Mouse (Mus musculus) heart, embryonic 12.5 days (tissue): Measurements from ENCODE around the gene Kcnip3. TPM values are rescaled to one million over a fixed set of nuclear protein-coding genes. Genes with fewer than 3 reads are reported as not detected.

Experiments
- ATAC-seq: fragments of 200-750 bp; cut with Nextera tagmentation; 2 replicates; pipeline ENCODE4 v1.8.0; 2017; ENCODE audit warnings: moderate TSS enrichment, moderate library complexity; ENCODE audit not compliant: insufficient number of reproducible peaks, low FRiP score
- H3K27ac ChIP-seq: fragments of 300-500 bp; sonication (generic); 2 replicates; pipeline ENCODE4 v1.5.1; 2016; ENCODE audit warnings: mild to moderate bottlenecking, moderate library complexity; ENCODE audit not compliant: poor library complexity, severe bottlenecking
- H3K27me3 ChIP-seq: fragments of 300-500 bp; sonication (generic); replicated peaks from 2 replicates; pipeline ENCODE4 v1.6.1; 2016; ENCODE audit warnings: mild to moderate bottlenecking, moderate library complexity
- H3K36me3 ChIP-seq: fragments of 300-500 bp; sonication (generic); 2 replicates; pipeline ENCODE4 v1.6.1; 2016; ENCODE audit warnings: mild to moderate bottlenecking, moderate library complexity
- H3K4me1 ChIP-seq: fragments of 300-500 bp; sonication (generic); replicated peaks from 2 replicates; pipeline ENCODE4 v1.6.1; 2016; ENCODE audit warnings: mild to moderate bottlenecking
- H3K4me2 ChIP-seq: fragments of 300-500 bp; sonication (generic); 2 replicates; pipeline ENCODE4 v1.6.1; 2016; ENCODE audit warnings: mild to moderate bottlenecking, moderate library complexity
- H3K4me3 ChIP-seq: fragments of 300-500 bp; sonication (generic); 2 replicates; pipeline ENCODE4 v1.5.1; 2016; ENCODE audit warnings: mild to moderate bottlenecking
- H3K9ac ChIP-seq: fragments of 300-500 bp; sonication (generic); 2 replicates; pipeline ENCODE4 v1.6.1; 2016; ENCODE audit warnings: mild to moderate bottlenecking, moderate library complexity
- H3K9me3 ChIP-seq: fragments of 300-500 bp; sonication (generic); replicated peaks from 2 replicates; pipeline ENCODE4 v1.6.1; 2016; ENCODE audit warnings: mild to moderate bottlenecking, moderate library complexity
- WGBS: fragments of 180-500 bp; shearing (Covaris S2); methylation state at CpG from one replicate; pipeline ENCODE4 v1.1.7; 2016; 5-methylcytosine and 5-hydroxymethylcytosine counted together
- polyA plus RNA-seq: library from polyadenylated mRNA; unstranded; fragments of >200 nt; fragmentation: Nextera tagmentation; extraction: Ambion mirVana; gene quantifications from 2 replicates; pipeline ENCODE4 v1.2.1, GENCODE M21; 2016

Kcnip3 gene
- polyA plus RNA-seq, 1 experiment from 2014 or later: 1.2 TPM

DNA sequence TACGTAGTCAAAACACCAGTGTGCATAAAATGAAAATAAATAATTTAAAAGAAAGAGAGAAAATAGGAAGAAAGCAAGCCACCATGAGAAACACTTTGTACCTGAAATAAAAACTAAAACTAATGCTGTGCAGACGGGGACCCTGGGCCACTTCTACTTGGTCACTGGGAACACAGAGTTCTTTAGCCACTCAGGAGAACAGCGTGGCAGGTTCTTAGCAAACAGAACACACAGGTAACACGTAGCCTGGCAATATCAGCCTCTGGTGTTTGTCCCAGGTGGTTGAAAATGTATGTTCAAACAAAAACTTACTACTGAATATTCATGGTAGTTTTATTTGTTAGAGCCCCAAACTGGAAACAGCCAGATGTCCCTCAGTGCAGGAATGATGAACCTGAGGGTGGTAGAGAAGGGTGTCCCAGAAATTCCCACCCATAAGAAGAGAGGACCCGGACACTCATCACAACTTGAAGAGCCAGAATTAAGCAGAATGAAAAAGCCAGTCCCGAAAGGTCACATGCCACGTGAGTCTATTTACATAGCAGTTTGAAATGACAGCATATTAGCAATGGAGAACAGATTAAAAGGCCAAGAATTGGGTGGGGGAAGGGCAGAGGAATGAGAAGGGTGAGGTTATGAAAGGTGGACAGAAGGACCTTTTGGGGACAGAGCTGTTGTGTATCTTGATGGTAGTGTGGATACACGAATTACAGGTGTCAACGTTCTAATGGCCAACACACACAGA lies 7.3 kb downstream of the Kcnip3 start:
- Histone ChIP-seq H3K9ac (no peak overlapping the region), H3K27ac (no peak overlapping the region), H3K36me3 (no peaks in the 10 kb centered on the region), H3K4me2 (no peak overlapping the region), H3K4me1 (no peaks in the 10 kb centered on the region), H3K9me3 (no peaks in the 10 kb centered on the region), H3K4me3 (no peak overlapping the region), H3K27me3 (0 out of 2 replicates have a peak, but pooled peaks cover 3% of the 10 kb centered on the region)
- ATAC-seq: no peak
- 77% methylated on average over 9 of the region's 9 CpGs for WGBS

DNA sequence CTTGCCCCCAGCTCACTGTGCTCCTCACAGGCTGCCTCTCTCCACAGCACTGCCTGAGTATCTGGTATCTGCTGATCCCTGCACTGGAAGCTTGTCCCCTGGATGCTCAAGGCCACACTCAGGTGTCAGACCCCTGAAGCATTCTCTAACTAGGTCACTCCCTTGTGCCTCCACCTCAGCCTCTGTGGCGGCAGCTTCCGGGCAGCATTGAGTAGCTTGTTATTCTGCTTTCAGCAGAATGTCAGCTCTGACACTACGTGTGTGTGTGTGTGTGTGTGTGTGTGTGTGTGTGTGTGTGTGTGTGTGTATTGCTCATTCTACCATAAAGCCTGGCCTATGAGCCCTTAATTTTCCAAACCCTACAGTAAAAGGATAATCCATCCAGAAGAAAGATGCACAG lies 8.7 kb downstream of the Kcnip3 start:
- Histone ChIP-seq H3K9me3 (no peaks in the 10 kb centered on the region), H3K4me2 (no peak overlapping the region), H3K36me3 (no peaks in the 10 kb centered on the region), H3K4me1 (no peaks in the 10 kb centered on the region), H3K9ac (no peak overlapping the region), H3K27ac (no peak overlapping the region), H3K4me3 (no peak overlapping the region), H3K27me3 (no peaks in the 10 kb centered on the region)
- WGBS: 54% methylated on average over 3 of the region's 3 CpGs
- no peak for ATAC-seq

DNA sequence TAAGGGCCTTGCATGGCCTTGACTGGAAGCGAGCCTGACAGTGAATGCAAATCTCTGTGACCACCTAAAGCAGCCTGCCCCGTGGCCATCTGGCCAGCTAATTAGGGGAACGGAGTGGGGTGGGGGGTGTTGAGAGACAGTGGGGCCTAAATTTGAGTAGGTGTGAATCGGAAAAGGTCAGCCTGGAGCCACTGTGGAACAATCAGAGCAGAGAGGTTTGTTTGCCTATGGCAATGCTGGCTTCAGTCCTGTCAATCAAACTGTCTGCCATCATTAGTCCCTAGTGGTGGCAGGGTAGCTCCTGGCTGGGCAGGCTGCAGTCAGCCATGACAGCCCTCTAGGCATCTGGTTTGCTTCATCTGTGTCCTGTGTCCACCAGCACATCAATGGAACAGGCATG lies 10.5 kb downstream of the Kcnip3 start:
- no peak for ATAC-seq

DNA sequence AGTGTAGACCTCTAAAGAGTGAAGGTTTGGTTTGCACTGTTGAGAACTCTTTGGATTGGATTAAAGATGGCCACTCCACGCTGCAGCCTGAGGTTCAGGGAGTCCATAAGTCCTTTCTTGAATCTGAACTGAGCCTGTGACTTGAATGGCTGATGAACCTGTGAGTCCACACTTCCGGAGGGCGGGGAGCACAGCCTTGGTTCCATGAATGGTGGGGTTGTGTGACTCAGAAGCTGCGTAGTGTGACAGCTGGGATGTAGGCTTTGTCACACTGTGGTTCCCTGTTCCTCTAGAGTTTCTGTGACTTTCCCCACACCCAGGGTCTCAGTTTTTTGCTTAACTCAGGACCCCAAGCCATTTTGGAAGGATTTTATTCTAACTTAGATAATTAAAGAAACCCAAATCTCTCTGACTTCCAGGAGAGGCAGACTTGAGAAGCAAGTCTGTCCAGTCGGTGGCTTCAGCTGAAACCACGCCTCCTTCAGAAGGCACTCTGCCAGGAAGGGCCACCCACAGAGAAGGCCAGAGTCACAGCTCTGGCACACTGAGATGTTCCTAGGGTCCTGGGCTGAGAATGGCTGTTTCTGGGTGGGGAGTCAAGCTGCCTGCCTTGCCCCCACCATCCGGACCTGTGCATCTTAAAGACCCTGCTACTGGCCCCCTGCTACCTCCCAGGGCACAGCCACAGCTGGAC lies 13.8 kb downstream of the Kcnip3 start:
- Histone ChIP-seq H3K4me1 (no peaks in the 10 kb centered on the region), H3K27me3 (peaks cover 29% of the 10 kb centered on the region), H3K36me3 (no peaks in the 10 kb centered on the region), H3K4me2 (no peak overlapping the region), H3K9ac (no peak overlapping the region), H3K4me3 (no peak overlapping the region), H3K27ac (no peak overlapping the region), H3K9me3 (no peaks in the 10 kb centered on the region)
- no peak for ATAC-seq
- WGBS: 63% methylated on average over 7 of the region's 7 CpGs

More for the DNA sequence above, 10.5 kb downstream of the Kcnip3 start:
- H3K36me3 ChIP-seq: no peaks in the 10 kb centered on the region
- no peak overlapping the region for H3K4me2 ChIP-seq
- peaks cover 6% of the 10 kb centered on the region; the same call in 1 of the 2 replicates for H3K27me3 ChIP-seq
- no peak overlapping the region for H3K4me3 ChIP-seq
- H3K9me3 ChIP-seq: no peaks in the 10 kb centered on the region
- no peak overlapping the region for H3K9ac ChIP-seq
- no peak overlapping the region for H3K27ac ChIP-seq
- no peaks in the 10 kb centered on the region for H3K4me1 ChIP-seq
- 43% methylated on average over 4 of the region's 4 CpGs for WGBS

DNA sequence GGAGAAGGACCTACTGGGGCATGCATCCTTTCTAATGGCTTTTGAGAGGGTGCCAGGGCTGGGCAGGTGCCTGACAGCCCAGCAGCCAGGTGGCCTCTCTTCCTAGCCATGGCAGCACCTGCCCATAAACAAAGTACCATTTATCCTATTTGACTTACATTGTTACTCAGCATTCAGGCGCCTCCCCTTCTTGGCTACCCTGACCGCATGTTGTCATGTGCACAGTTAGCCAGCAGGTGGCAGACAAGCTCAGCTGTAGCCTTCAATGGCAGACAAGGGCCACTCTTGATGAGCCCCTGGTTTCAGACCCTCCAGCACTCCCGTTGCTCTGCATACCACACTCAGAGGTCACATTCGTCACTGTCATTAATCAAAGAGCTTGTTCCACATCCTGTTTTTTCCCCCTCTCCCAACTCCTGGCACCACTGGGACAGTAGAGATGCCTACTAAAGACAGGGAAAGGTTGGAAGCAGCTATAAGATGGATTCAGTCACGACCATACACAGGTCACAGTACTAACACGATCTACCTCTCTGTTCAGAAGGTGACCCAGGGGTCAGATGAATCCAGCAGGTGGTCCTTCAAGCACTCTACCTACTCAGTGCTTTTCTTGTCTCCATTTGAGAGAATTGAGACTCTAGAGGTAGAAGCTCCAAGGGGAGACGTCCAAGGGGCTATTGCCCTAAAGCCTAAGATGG lies 14.7 kb downstream of the Kcnip3 start:
- H3K9me3 ChIP-seq: no peaks in the 10 kb centered on the region
- no peaks in the 10 kb centered on the region for H3K4me1 ChIP-seq
- H3K27me3 ChIP-seq: peaks cover 37% of the 10 kb centered on the region
- no peaks in the 10 kb centered on the region for H3K36me3 ChIP-seq
- H3K4me3 ChIP-seq: no peak overlapping the region
- 33% methylated on average over 7 of the region's 7 CpGs for WGBS
- H3K27ac ChIP-seq: no peak overlapping the region
- H3K9ac ChIP-seq: no peak overlapping the region
- no peak for ATAC-seq
- no peak overlapping the region for H3K4me2 ChIP-seq

DNA sequence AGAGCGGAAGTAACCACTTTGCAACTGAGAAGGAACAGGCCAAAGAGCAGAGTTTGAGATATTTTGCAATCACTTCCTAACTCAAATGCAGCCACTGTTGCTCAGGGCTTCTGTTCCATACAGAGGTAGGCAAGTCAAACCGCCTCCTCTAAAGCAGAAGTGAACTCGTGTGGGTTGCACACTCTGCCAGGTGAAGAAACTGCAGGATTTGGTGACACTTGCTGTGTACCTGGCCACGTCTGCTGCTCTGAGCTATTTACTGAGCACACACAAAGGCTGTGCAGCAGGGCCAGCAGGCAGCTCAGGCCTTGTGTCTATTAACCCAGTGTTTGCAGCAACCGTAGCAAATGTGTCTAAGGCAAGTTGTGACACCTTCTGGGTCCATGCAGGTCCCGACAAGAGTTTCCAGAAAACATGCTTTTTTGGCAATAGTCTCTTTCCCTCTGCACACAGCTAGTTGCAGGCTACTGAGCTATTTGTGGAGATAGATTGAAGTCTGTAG lies 15.7 kb downstream of the Kcnip3 start:
- Histone ChIP-seq H3K27ac (no peak overlapping the region), H3K4me2 (no peak overlapping the region), H3K4me1 (no peaks in the 10 kb centered on the region), H3K9me3 (no peaks in the 10 kb centered on the region), H3K36me3 (no peaks in the 10 kb centered on the region), H3K27me3 (peaks cover 38% of the 10 kb centered on the region), H3K4me3 (no peak overlapping the region), H3K9ac (no peak overlapping the region)
- 81% methylated on average over 6 of the region's 6 CpGs for WGBS
- no peak for ATAC-seq

DNA sequence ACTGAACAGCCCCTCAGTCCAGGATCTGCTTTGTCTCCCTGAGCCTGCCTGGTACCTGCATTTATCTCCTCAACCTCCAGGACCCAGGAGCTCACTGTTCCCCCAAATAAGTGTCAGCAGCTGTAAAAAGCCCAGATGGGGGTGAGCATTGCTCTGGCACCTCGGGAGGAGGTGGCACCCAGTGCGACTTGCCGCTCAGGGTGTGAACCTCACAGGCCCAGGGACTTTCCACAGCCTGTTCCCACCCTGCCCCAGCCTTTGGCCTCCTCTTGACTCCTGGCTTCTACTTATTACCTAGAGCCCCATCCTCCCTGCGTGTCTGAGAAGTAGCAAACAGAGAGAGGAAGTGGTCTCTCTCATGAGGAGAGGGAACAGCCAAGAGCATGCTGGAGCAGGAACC lies 16.7 kb downstream of the Kcnip3 start:
- no peak overlapping the region for H3K27ac ChIP-seq
- H3K4me3 ChIP-seq: no peak overlapping the region
- no peaks in the 10 kb centered on the region for H3K9me3 ChIP-seq
- no peaks in the 10 kb centered on the region for H3K36me3 ChIP-seq
- H3K4me1 ChIP-seq: no peaks in the 10 kb centered on the region
- no peak overlapping the region for H3K9ac ChIP-seq
- WGBS: 55% methylated on average over 4 of the region's 4 CpGs
- no peak for ATAC-seq
- H3K27me3 ChIP-seq: peaks cover 38% of the 10 kb centered on the region
- H3K4me2 ChIP-seq: no peak overlapping the region

DNA sequence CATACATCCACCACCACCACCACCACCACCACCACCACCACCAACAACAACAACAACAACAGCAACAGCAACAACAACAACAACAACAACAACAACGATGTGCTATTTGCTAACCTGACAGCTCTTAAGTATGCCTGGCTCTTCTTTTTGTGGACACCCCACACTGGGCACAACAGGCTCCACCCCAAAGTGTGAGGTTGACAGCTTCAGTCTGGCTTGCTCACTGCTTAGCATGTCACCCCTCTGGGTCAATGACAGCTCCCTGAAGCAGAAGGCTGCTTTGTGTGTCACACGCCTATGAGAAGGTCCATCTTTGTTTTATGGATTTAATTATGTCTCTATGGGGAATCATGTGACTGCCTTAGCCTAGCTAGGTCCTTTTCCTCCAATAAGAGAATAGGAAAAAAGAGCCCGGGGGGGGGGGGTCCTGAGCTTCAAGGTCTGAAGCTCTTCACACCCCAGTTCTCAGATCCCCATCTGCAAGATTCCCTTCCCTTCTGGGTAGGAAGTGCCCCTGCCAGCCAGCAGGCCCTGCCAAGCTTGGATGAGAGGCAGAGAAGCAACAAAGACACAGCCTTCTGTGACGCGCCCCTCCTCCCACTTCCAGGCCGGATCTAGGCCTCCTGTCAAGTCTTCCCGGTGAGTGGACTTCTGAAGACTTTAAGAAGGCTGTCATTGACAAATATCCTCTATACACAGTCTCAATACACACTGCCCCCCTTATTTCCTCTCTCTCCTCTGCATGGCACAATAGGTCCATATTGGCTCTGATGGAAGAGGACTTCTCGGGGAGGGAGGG lies 17.9 kb downstream of the Kcnip3 start:
- Histone ChIP-seq H3K27ac (no peak overlapping the region), H3K9me3 (no peaks in the 10 kb centered on the region), H3K4me3 (no peak overlapping the region), H3K4me2 (no peak overlapping the region), H3K4me1 (no peaks in the 10 kb centered on the region), H3K36me3 (no peaks in the 10 kb centered on the region), H3K27me3 (peaks cover 49% of the 10 kb centered on the region), H3K9ac (no peak overlapping the region)
- ATAC-seq: no peak
- 46% methylated on average over 8 of the region's 8 CpGs for WGBS

DNA sequence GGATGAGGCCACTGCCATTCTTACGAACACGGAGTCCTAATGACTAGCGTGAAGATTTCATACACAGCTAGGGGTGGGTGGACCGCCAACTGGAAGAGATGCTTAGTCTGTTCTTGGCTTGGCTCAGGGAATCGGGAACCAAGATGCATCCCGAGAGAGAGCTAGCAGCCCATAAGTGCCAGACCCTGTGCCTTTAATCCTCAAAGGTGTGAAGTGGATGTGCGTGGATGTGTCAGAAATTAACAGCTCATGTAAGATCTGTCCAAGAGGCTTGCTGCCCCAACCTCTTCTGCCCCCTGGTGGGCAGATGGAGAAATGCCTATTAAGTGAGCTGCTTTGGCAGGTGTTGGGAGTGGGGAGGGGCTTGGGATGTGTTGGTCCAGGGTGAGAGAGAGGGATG lies 20.8 kb downstream of the Kcnip3 start:
- no peaks in the 10 kb centered on the region for H3K36me3 ChIP-seq
- H3K9ac ChIP-seq: no peak overlapping the region
- H3K4me1 ChIP-seq: no peaks in the 10 kb centered on the region
- H3K4me2 ChIP-seq: no peak overlapping the region
- no peaks in the 10 kb centered on the region for H3K9me3 ChIP-seq
- WGBS: 45% methylated on average over 7 of the region's 7 CpGs
- H3K4me3 ChIP-seq: no peak overlapping the region
- H3K27me3 ChIP-seq: peaks cover 42% of the 10 kb centered on the region
- H3K27ac ChIP-seq: no peak overlapping the region
- no peak for ATAC-seq

DNA sequence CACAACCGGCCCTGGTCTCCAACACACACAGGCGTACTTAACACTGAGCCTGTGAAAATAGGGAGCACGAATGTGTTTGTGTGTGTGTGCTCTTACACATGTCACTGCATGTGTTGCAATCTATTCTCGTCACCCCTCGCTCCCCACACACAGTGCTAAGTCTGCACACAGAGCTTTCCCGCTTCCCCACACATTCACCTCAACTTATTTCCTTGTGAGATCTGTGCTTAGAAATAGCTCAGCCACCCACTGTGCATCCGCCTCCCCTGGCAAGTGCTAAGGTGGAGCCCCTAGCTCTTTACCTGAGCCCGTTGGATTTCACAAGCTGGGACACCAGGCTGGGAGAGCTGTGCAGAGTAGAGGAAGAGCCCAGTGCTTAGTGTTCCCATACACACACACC lies 23.1 kb downstream of the Kcnip3 start:
- no peak overlapping the region for H3K27ac ChIP-seq
- no peak overlapping the region for H3K4me3 ChIP-seq
- ATAC-seq: no peak
- no peaks in the 10 kb centered on the region for H3K4me1 ChIP-seq
- H3K9me3 ChIP-seq: no peaks in the 10 kb centered on the region
- H3K36me3 ChIP-seq: no peaks in the 10 kb centered on the region
- H3K27me3 ChIP-seq: peaks cover 25% of the 10 kb centered on the region
- H3K9ac ChIP-seq: no peak overlapping the region
- WGBS: 71% methylated on average over 8 of the region's 8 CpGs
- no peak overlapping the region for H3K4me2 ChIP-seq
